Mouse (Mus musculus) thymus, postnatal 4 days (tissue): ENCODE measurements at regions not wholly inside any gene's neighbourhood (a gene's known extent, or its start where the extent isn't known, plus 50 kb on each side); places are given as distances from the start of the nearest gene placed in this dataset.

Experiments
- DNase-seq: peaks from one replicate; pipeline ENCODE4 v3.0.0; 2021

GRCm38 (mm10) chr3:103515946-103516345, 59.1 kb upstream of the Syt6 start:
- DNase-seq = no peak

- DNase-seq = no peak
Measured at GRCm38 (mm10) chr3:103517376-103518304, 57.4 kb upstream of the Syt6 start.

- DNase-seq = no peak
Measured at GRCm38 (mm10) chr3:103518624-103519023, 56.4 kb upstream of the Syt6 start.
